Mouse (Mus musculus) myocyte (in vitro differentiated cells): ENCODE measurements around the gene Grin3b. TPM values are rescaled to one million over a fixed set of nuclear protein-coding genes. Genes with fewer than 3 reads are reported as not detected.

Source experiments
- H3K27me3 ChIP-seq: one replicate; pipeline ENCODE4 v1.6.1; 2011; ENCODE audit not compliant: control insufficient read depth, insufficient read depth, insufficient read length
- H3K36me3 ChIP-seq: one replicate; pipeline ENCODE4 v1.6.1; 2011; ENCODE audit not compliant: control insufficient read depth, insufficient read depth
- H3K4me2 ChIP-seq: one replicate; pipeline ENCODE4 v1.6.1; 2011; ENCODE audit warnings: low read depth, control low read depth
- H3K4me3 ChIP-seq: one replicate; pipeline ENCODE4 v1.5.1; 2011; ENCODE audit warnings: mild to moderate bottlenecking, control low read depth, moderate library complexity
- H3K79me2 ChIP-seq: one replicate; pipeline ENCODE4 v1.6.1; 2011; ENCODE audit not compliant: control insufficient read depth, insufficient read depth
- H3ac ChIP-seq: one replicate; pipeline ENCODE4 v1.6.1; 2011; ENCODE audit not compliant: control insufficient read depth, insufficient read length
- CEBPB ChIP-seq: IDR thresholded peaks from 2 replicates; pipeline ENCODE4 v1.6.1; 2011; ENCODE audit warnings: mild to moderate bottlenecking, moderate library complexity; ENCODE audit not compliant: poor library complexity, insufficient read depth, severe bottlenecking
- E2F4 ChIP-seq: IDR thresholded peaks from one replicate; pipeline ENCODE4 v1.6.1; 2011; ENCODE audit warnings: mild to moderate bottlenecking, control low read depth, moderate library complexity; ENCODE audit not compliant: insufficient read depth
- MAX ChIP-seq: IDR thresholded peaks from one replicate; pipeline ENCODE4 v1.6.1; 2011; ENCODE audit warnings: low read depth, mild to moderate bottlenecking, control low read depth
- MYOD1 ChIP-seq, 3 experiments: IDR thresholded peaks; one replicate each; pipeline ENCODE4 v1.6.1; 2011; ENCODE audit warnings: control low read depth in 2 of 3, low read depth in 2 of 3, mild to moderate bottlenecking in 2 of 3, moderate library complexity in 1 of 3; ENCODE audit not compliant: insufficient read length in 2 of 3, control insufficient read depth in 1 of 3
- MYOG ChIP-seq, 3 experiments: IDR thresholded peaks; one replicate each; pipeline ENCODE4 v1.6.1; 2011; ENCODE audit warnings: control low read depth in 2 of 3, low read depth in 2 of 3, mild to moderate bottlenecking in 2 of 3; ENCODE audit not compliant: insufficient read length in 2 of 3, control insufficient read depth in 1 of 3, insufficient read depth in 1 of 3
- POLR2A ChIP-seq: IDR thresholded peaks from one replicate; pipeline ENCODE4 v1.6.1; 2011; ENCODE audit warnings: low read depth, mild to moderate bottlenecking, control low read depth, moderate library complexity; ENCODE audit not compliant: insufficient read length
- POLR2AphosphoS2 ChIP-seq: IDR thresholded peaks from one replicate; pipeline ENCODE4 v1.6.1; 2011; ENCODE audit warnings: low read depth, control low read depth; ENCODE audit not compliant: insufficient read length
- REST ChIP-seq: IDR thresholded peaks from one replicate; pipeline ENCODE4 v1.6.1; 2011; ENCODE audit warnings: mild to moderate bottlenecking, control low read depth, moderate library complexity; ENCODE audit not compliant: insufficient read depth, insufficient read length
- SRF ChIP-seq: IDR thresholded peaks from one replicate; pipeline ENCODE4 v1.6.1; 2011; ENCODE audit warnings: low read depth; ENCODE audit not compliant: control insufficient read depth, insufficient read length
- TCF12 ChIP-seq: IDR thresholded peaks from one replicate; pipeline ENCODE4 v1.6.1; 2011; ENCODE audit warnings: mild to moderate bottlenecking, control low read depth; ENCODE audit not compliant: poor library complexity, insufficient read depth, severe bottlenecking
- TCF3 ChIP-seq: IDR thresholded peaks from one replicate; pipeline ENCODE4 v1.6.1; 2011; ENCODE audit warnings: low read depth, control low read depth; ENCODE audit not compliant: insufficient read length
- USF1 ChIP-seq: IDR thresholded peaks from one replicate; pipeline ENCODE4 v1.6.1; 2011; ENCODE audit warnings: low read depth, mild to moderate bottlenecking, control low read depth, moderate library complexity
- polyA plus RNA-seq: library from polyadenylated mRNA; unstranded; fragments of >200 nt; fragmentation: generic; extraction: Trizol; gene quantifications from one replicate; pipeline ENCODE4 v1.2.1, GENCODE M21; 2012; ENCODE audit warnings: missing spikeins

Gene Grin3b
- polyA plus RNA-seq, 1 experiment: 0.73 TPM

DNA sequence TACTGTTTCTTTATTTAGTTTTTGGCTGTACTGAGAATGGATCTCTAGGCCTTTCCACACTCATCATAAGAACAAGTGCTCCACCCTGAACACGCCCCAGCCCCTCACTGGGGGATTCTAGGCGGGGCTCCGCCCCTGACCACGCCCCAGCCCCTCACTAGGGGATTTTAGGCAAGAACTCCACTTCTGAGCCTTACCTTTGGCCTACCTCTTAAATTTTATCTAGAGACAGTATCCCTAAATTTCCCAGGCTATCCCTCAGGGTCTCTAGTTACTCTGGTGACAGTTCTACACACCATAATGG is 54.5 kb downstream of the Grin3b start:
- Histone ChIP-seq H3K4me2 (no peak overlapping the region), H3ac (no peak overlapping the region), H3K79me2 (no peaks in the 10 kb centered on the region), H3K36me3 (no peaks in the 10 kb centered on the region), H3K27me3 (no peaks in the 10 kb centered on the region), H3K4me3 (no peak overlapping the region)
- TF ChIP-seq MAX (no peak), SRF (no peak)

DNA sequence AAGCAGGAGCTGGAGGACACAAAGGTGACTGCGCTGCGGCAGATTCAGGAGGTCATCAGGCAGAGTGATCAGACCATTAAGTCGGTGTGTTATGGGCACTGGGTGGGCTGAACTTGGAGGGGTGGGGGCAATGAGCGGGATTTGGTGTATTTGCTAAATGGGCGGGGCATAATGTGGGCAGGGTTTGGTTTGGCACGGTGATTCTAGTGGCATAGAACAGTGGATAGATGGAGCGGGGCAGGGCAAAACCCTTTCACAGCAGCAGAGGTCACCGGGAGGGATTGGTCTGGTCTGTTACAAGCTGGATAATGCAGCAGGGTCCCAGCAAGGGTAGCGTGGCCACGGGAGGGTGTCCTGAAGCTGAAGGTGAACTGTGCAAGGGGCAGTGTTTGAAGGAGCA is 54.9 kb downstream of the Grin3b start:
- Histone ChIP-seq H3K4me3 (no peak overlapping the region), H3K36me3 (no peaks in the 10 kb centered on the region), H3K79me2 (no peaks in the 10 kb centered on the region), H3K27me3 (no peaks in the 10 kb centered on the region), H3K4me2 (no peak overlapping the region), H3ac (no peak overlapping the region)
- TF ChIP-seq SRF (no peak), MYOG (IDR thresholded peaks at IDR 0.05; ENCODE audit: control insufficient read depth in 1 of 3, insufficient read depth in 1 of 3, insufficient read length in 2 of 3, low read depth in 2 of 3) (no peak), E2F4 (no peak), POLR2A (no peak), TCF12 (no peak), MAX (no peak), TCF3 (no peak), MYOD1 (IDR thresholded peaks at IDR 0.05; ENCODE audit: control insufficient read depth in 1 of 3, insufficient read length in 2 of 3, low read depth in 2 of 3) (no peak), CEBPB (no peak), POLR2AphosphoS2 (no peak), USF1 (no peak), REST (no peak)

DNA sequence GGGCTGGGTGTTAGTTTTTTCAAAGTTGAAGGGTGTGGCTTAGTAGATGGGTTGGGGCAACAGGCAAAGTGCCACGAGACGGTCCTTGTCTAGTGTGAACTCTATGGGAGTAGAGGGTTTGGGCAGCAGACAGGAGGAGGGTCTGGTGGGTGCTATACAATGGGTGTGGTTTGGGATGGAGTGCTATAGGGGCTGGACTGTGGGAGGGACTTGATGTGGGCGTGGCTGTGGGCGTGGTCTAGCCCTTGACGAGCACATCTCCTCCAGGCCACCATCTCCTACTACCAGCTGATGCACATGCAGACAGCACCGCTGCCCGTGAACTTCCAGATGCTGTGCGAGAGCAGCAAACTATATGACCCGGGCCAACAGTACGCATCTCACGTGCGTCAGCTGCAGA is 55.4 kb downstream of the Grin3b start:
- TF ChIP-seq CEBPB (no peak), TCF3 (no peak), E2F4 (no peak), REST (no peak), USF1 (no peak), POLR2A (no peak), MYOG (IDR thresholded peaks at IDR 0.05; ENCODE audit: control insufficient read depth in 1 of 3, insufficient read depth in 1 of 3, insufficient read length in 2 of 3, low read depth in 2 of 3) (no peak), MYOD1 (IDR thresholded peaks at IDR 0.05; ENCODE audit: control insufficient read depth in 1 of 3, insufficient read length in 2 of 3, low read depth in 2 of 3) (no peak), TCF12 (no peak), SRF (no peak), POLR2AphosphoS2 (no peak), MAX (no peak)
- no peaks in the 10 kb centered on the region for H3K27me3 ChIP-seq
- H3K4me3 ChIP-seq: no peak overlapping the region
- H3ac ChIP-seq: no peak overlapping the region
- H3K79me2 ChIP-seq: no peaks in the 10 kb centered on the region
- no peaks in the 10 kb centered on the region for H3K36me3 ChIP-seq
- no peak overlapping the region for H3K4me2 ChIP-seq

Other genes with a start within 250 kb of the Grin3b start
- gene Polrmt, start 224.1 kb upstream of the Grin3b start, polyA plus RNA-seq: 82.3 TPM
- 0.26 TPM for gene Fgf22, start 215.6 kb upstream of the Grin3b start, polyA plus RNA-seq
- gene Rnf126, start 203.8 kb upstream of the Grin3b start, polyA plus RNA-seq: 91.3 TPM
- 28.9 TPM for gene Fstl3, start 193.4 kb upstream of the Grin3b start, polyA plus RNA-seq
- gene Prss57, start 179.8 kb upstream of the Grin3b start, polyA plus RNA-seq: 0.07 TPM
- 70.0 TPM for gene Palm, start 177.1 kb upstream of the Grin3b start, polyA plus RNA-seq
- gene Misp, start 149.7 kb upstream of the Grin3b start, polyA plus RNA-seq: 0.06 TPM
- gene Ptbp1, start 116.3 kb upstream of the Grin3b start, polyA plus RNA-seq: 158 TPM
- 0.22 TPM for gene Prtn3, start 96.2 kb upstream of the Grin3b start, polyA plus RNA-seq
- gene Plppr3, start 96.1 kb upstream of the Grin3b start, polyA plus RNA-seq: 5.4 TPM
- not detected for gene Elane, start 84.5 kb upstream of the Grin3b start, polyA plus RNA-seq
- gene Cfd, start 79.9 kb upstream of the Grin3b start, polyA plus RNA-seq: not detected
- gene Med16, start 61.8 kb upstream of the Grin3b start, polyA plus RNA-seq: 31.4 TPM
- not detected for gene Gm26602, start 59.9 kb upstream of the Grin3b start, polyA plus RNA-seq
- gene Kiss1r, start 53.7 kb upstream of the Grin3b start, polyA plus RNA-seq: 0.59 TPM
- 69.0 TPM for gene R3hdm4, start 49.5 kb upstream of the Grin3b start, polyA plus RNA-seq
- 1.2 TPM for gene Arid3a, start 43.7 kb upstream of the Grin3b start, polyA plus RNA-seq
- gene Wdr18, start 10.6 kb upstream of the Grin3b start, polyA plus RNA-seq: 35.1 TPM
- 152 TPM for gene Tmem259, start 13.6 kb downstream of the Grin3b start, polyA plus RNA-seq
- 109 TPM for gene Cnn2, start 17.9 kb downstream of the Grin3b start, polyA plus RNA-seq
- 15.6 TPM for gene Abca7, start 25.8 kb downstream of the Grin3b start, polyA plus RNA-seq
- 0.53 TPM for gene Arhgap45, start 45.9 kb downstream of the Grin3b start, polyA plus RNA-seq
- gene Polr2e, start 69.1 kb downstream of the Grin3b start, polyA plus RNA-seq: 209 TPM
- 1,278 TPM for gene Gpx4, start 76.5 kb downstream of the Grin3b start, polyA plus RNA-seq
- gene Sbno2, start 134.9 kb downstream of the Grin3b start, polyA plus RNA-seq: 44.6 TPM
- 150 TPM for gene Stk11, start 145.1 kb downstream of the Grin3b start, polyA plus RNA-seq
- gene Atp5d, start 167.9 kb downstream of the Grin3b start, polyA plus RNA-seq: 1,163 TPM
- gene Cbarp, start 170.1 kb downstream of the Grin3b start, polyA plus RNA-seq: 10.0 TPM
- gene Midn, start 177.6 kb downstream of the Grin3b start, polyA plus RNA-seq: 131 TPM
- gene Cirbp, start 195.3 kb downstream of the Grin3b start, polyA plus RNA-seq: 54.2 TPM
- 23.5 TPM for gene 1600002K03Rik, start 202.2 kb downstream of the Grin3b start, polyA plus RNA-seq
- 3.6 TPM for gene Efna2, start 208.8 kb downstream of the Grin3b start, polyA plus RNA-seq